Mouse (Mus musculus): Measurements from ENCODE around the gene Clec3b. TPM values are rescaled to one million over a fixed set of nuclear protein-coding genes. Genes with fewer than 3 reads are reported as not detected.

Clec3b gene
- 0.16 TPM in 1 of 2 replicates, not detected in the other for polyA plus RNA-seq (2016; fragmentation: Nextera tagmentation; extraction: Ambion mirVana)

- peaks cover 5% of the 10 kb centered on the region; the same call in 1 of the 2 replicates for H3K9me3 ChIP-seq
- 88% methylated on average over 5 of the region's 5 CpGs for whole genome bisulfite sequencing
- no peak for DNase-seq (ENCODE audit: low spot score)
- no peak within 1 kb of the TSS for H3K27ac ChIP-seq
- H3K4me1 ChIP-seq (replicated peaks), result no peaks in the 10 kb centered on the region
- peaks cover 5% of the 10 kb centered on the region; the same call in 1 of the 2 replicates for H3K36me3 ChIP-seq
- no peak within 1 kb of the TSS for H3K4me3 ChIP-seq
- H3K27me3 ChIP-seq (ENCODE audit: insufficient read depth, poor library complexity, severe bottlenecking), result no peaks in the 10 kb centered on the region
Measured at GRCm38 (mm10) chr9:123150241-123151020, at the start of gene Clec3b. Gene Clec3b (plus strand): TSS chr9:123150946.

DNA sequence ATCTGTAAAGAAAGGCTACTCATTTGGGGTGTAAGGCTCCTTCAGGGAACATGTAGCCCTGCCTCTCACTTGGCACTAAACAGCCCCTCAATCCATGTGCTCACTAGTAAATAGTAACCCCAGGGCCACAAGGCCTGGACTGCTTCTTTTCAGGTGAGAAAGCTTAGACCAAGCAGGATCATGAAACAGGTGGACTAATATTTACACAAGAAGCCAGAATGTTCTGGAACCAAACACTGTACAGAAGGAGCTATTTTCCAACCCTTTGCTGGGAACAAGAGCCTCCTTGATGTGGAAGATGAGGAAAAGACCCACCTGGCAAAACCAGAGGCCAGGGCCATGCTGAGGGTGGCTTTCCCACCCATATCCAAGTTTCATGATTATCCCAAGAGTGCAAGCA, 47.3 kb upstream of the Clec3b start:
- H3K27ac ChIP-seq, result no peak overlapping the region
- H3K4me3 ChIP-seq, result no peak overlapping the region
- no peaks in the 10 kb centered on the region for H3K9me3 ChIP-seq
- DNase-seq (ENCODE audit: low spot score), result no peak
- no peaks in the 10 kb centered on the region for H3K27me3 ChIP-seq (ENCODE audit: insufficient read depth, poor library complexity, severe bottlenecking)
- H3K4me1 ChIP-seq (replicated peaks), result no peaks in the 10 kb centered on the region
- H3K36me3 ChIP-seq, result peaks cover 69% of the 10 kb centered on the region

DNA sequence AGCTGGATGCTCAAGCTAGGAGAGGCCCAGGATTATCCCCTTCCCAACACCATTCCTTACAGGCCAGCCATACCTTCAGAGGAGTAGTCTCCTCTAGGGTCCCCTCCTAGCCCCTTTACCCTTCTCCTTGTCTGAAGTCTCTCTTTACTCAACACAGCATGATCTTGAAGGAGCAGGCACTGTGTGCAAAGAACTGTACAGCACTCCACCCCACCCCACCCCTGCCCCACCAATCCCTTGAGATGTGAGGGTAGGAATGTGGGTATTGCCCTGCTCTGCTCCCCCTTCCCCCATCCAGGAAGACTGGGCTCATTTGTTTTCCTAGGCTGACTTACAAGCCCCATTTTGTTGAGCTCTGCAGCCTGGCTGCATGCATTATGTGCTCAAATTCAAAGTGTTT, 46.4 kb upstream of the Clec3b start:
- Histone ChIP-seq H3K27ac (no peak overlapping the region), H3K4me1 (replicated peaks) (no peaks in the 10 kb centered on the region), H3K9me3 (no peaks in the 10 kb centered on the region), H3K36me3 (peaks cover 65% of the 10 kb centered on the region), H3K27me3 (ENCODE audit: insufficient read depth, poor library complexity, severe bottlenecking) (no peaks in the 10 kb centered on the region), H3K4me3 (no peak overlapping the region)
- no peak for DNase-seq (ENCODE audit: low spot score)

DNA sequence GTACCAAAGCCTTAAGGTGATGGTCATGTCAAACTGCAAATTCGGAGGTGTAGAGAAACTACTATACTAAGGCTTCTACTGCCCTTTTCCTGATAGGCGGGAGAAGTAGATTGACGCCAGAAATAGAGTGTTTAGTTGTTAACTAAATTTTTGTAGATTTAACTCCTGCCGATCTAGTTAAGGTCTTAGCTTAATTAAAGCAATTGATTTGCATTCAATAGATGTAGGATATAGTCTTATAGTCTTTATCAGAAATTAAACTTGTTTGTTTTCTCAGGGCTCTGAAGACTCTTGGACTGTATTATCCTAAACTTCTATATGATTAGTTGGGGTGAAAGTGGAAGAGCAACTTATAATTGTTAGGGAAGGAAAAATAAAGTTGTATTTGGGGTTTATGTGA, 43.6 kb upstream of the Clec3b start:
- peaks cover 10% of the 10 kb centered on the region for H3K4me1 ChIP-seq (replicated peaks)
- no peaks in the 10 kb centered on the region for H3K9me3 ChIP-seq
- no peak overlapping the region for H3K4me3 ChIP-seq
- no peak overlapping the region for H3K27ac ChIP-seq
- H3K36me3 ChIP-seq, result peaks cover 44% of the 10 kb centered on the region
- no peaks in the 10 kb centered on the region for H3K27me3 ChIP-seq (ENCODE audit: insufficient read depth, poor library complexity, severe bottlenecking)
- WGBS, result 92% methylated on average over 4 of the region's 4 CpGs
- DNase-seq (ENCODE audit: low spot score), result no peak

GRCm38 (mm10) chr9:123109188-123109587, 41.6 kb upstream of the Clec3b start:
- H3K27ac ChIP-seq, result no peak overlapping the region

DNA sequence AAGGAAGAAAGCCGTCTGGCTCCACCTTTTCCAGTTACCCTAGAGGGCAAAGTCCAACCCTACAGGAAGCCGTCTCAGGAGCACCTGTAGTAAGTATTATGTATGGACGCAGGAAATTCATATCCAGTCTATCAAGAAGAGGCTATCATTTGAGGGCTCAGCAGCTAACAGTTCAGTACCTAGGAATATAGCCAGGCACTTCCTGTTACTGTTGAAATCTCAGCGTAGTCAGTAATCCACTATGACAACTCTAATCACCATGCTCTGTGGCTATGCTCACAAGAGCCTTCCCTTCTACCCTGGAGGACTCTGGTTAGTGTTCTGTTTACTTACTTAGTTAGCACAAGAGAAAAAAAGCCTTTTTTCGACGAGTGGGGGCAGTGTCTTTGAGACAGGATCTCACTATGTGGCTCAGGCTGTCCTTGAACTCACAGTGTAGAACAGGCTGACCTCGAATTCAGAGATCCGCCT, 39.0 kb upstream of the Clec3b start:
- H3K27me3 ChIP-seq (ENCODE audit: insufficient read depth, poor library complexity, severe bottlenecking), result no peaks in the 10 kb centered on the region
- DNase-seq (ENCODE audit: low spot score), result no peak
- peak overlapping the region; percentile 96 for H3K4me3 ChIP-seq
- no peaks in the 10 kb centered on the region for H3K9me3 ChIP-seq
- H3K36me3 ChIP-seq, result peaks cover 33% of the 10 kb centered on the region
- H3K4me1 ChIP-seq (replicated peaks), result peaks cover 24% of the 10 kb centered on the region
- WGBS, result 69% methylated on average over 8 of the region's 8 CpGs
- peak overlapping the region; percentile 99 for H3K27ac ChIP-seq

More at GRCm38 (mm10) chr9:123109188-123109587, 41.6 kb upstream of the Clec3b start:
- 94% methylated on average over 7 of the region's 7 CpGs for WGBS
- peaks cover 34% of the 10 kb centered on the region for H3K36me3 ChIP-seq
- no peaks in the 10 kb centered on the region for H3K27me3 ChIP-seq (ENCODE audit: insufficient read depth, poor library complexity, severe bottlenecking)
- DNase-seq (ENCODE audit: low spot score), result no peak
- H3K9me3 ChIP-seq, result no peaks in the 10 kb centered on the region
- peaks cover 22% of the 10 kb centered on the region for H3K4me1 ChIP-seq (replicated peaks)
- H3K4me3 ChIP-seq, result no peak overlapping the region

DNA sequence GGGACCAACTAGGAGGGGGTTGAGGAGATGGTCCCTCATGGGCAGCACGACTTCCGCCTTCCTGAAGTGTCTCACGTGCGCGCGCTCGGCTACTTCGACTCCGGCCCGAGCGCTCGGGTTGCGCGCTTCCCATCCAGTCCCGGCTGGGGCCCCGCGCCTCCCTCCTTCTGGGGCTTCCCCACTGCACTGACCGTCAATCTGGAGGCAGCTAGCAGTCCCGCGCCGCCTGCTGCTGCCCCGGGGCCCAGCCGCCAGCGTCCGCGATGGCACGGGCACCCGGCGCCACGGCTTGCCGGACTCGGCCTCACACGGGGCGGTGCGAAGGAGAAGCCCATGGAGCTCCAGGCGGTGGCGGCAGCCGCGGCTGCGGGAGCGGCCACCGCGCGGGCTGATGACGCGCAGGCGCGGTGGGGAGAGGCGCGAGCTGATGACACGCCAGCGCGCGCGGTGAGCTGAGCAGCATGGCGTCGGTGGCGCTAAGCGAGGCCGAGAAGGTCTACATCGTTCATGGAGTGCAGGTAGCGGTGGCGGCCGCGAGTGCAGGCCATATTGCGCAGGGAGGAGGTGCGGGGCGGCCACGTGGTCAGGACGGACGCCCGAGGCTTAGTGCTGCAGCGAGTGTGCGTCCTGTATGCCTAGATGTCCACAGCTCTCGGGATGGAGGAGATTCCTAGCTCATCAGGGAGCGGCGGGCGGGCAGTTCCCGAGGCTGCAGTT, 37.8 kb upstream of the Clec3b start, which contains the start of the genes Zdhhc3 and Exosc7:
TSS of gene Zdhhc3 (minus strand) at position 401 of the 717 bp plus-strand sequence.
TSS of gene Exosc7 (plus strand) at position 411 of the 717 bp plus-strand sequence.
- Histone ChIP-seq H3K36me3 (peaks cover 36% of the 10 kb centered on the region), H3K4me1 (replicated peaks) (peaks cover 24% of the 10 kb centered on the region), H3K9me3 (no peaks in the 10 kb centered on the region), H3K27ac (peak within 1 kb of the TSS; percentile 99), H3K27me3 (ENCODE audit: insufficient read depth, poor library complexity, severe bottlenecking) (no peaks in the 10 kb centered on the region), H3K4me3 (peak within 1 kb of the TSS; percentile 96)
- DNase-seq (ENCODE audit: low spot score), result peak; percentile 90
- WGBS, result under 1% methylated on average over 79 of the region's 79 CpGs

GRCm38 (mm10) chr9:123113931-123114330, 36.8 kb upstream of the Clec3b start:
- Histone ChIP-seq H3K4me3 (peak overlapping the region; percentile 96), H3K4me1 (replicated peaks) (peaks cover 24% of the 10 kb centered on the region), H3K27me3 (ENCODE audit: insufficient read depth, poor library complexity, severe bottlenecking) (no peaks in the 10 kb centered on the region), H3K36me3 (peaks cover 39% of the 10 kb centered on the region), H3K9me3 (no peaks in the 10 kb centered on the region), H3K27ac (peak overlapping the region; percentile 99)
- WGBS, result 76% methylated on average over 6 of the region's 6 CpGs
- DNase-seq (ENCODE audit: low spot score), result no peak

DNA sequence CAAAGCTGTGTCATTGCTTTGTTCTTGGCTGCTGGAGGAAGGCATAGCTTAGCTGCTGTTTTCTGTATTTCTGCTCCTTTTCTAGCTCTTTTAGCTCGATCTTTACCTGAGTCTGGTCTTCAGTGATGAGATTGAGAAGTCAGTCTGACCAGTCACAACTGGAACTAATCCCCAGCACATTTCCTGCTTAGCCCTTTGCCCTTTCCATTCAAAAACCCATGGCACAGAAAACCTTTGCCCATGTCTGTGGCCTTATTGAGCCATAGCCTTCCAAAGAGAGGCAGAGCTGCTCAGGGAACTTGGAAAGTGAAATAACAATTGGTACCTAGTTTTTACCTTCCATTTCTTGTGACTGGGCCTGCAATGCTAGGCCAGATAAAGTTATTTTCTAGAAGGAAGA, 35.2 kb upstream of the Clec3b start:
- 93% methylated on average over 1 of the region's 1 CpGs for WGBS
- no peak overlapping the region for H3K4me3 ChIP-seq
- H3K36me3 ChIP-seq, result peaks cover 49% of the 10 kb centered on the region
- H3K27ac ChIP-seq, result no peak overlapping the region
- H3K27me3 ChIP-seq (ENCODE audit: insufficient read depth, poor library complexity, severe bottlenecking), result no peaks in the 10 kb centered on the region
- DNase-seq (ENCODE audit: low spot score), result no peak
- H3K9me3 ChIP-seq, result no peaks in the 10 kb centered on the region
- H3K4me1 ChIP-seq (replicated peaks), result peaks cover 24% of the 10 kb centered on the region

DNA sequence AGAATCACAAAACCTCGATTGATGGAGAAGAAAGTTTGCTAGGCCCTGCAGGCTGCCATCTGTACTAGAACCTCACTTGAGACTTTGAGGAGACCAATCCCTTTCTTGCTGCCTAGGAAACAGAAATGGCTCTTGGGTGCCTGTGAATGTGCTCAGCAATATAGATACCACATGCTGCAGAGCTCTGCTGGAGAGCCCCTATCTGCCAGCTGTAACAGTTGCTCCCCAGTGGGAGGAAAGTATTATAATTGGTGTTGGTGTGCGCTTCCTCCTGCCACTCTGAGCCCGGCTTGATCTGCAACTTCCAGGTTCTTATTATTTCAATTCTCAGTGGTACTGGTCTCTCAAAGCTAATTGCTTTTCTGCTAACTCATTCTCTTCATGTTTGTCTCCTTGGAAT, 27.7 kb upstream of the Clec3b start:
- no peak for DNase-seq (ENCODE audit: low spot score)
- Histone ChIP-seq H3K9me3 (no peaks in the 10 kb centered on the region), H3K27me3 (ENCODE audit: insufficient read depth, poor library complexity, severe bottlenecking) (no peaks in the 10 kb centered on the region), H3K4me1 (replicated peaks) (no peaks in the 10 kb centered on the region), H3K36me3 (peaks cover 93% of the 10 kb centered on the region), H3K4me3 (no peak overlapping the region), H3K27ac (no peak overlapping the region)
- 90% methylated on average over 3 of the region's 3 CpGs for WGBS

DNA sequence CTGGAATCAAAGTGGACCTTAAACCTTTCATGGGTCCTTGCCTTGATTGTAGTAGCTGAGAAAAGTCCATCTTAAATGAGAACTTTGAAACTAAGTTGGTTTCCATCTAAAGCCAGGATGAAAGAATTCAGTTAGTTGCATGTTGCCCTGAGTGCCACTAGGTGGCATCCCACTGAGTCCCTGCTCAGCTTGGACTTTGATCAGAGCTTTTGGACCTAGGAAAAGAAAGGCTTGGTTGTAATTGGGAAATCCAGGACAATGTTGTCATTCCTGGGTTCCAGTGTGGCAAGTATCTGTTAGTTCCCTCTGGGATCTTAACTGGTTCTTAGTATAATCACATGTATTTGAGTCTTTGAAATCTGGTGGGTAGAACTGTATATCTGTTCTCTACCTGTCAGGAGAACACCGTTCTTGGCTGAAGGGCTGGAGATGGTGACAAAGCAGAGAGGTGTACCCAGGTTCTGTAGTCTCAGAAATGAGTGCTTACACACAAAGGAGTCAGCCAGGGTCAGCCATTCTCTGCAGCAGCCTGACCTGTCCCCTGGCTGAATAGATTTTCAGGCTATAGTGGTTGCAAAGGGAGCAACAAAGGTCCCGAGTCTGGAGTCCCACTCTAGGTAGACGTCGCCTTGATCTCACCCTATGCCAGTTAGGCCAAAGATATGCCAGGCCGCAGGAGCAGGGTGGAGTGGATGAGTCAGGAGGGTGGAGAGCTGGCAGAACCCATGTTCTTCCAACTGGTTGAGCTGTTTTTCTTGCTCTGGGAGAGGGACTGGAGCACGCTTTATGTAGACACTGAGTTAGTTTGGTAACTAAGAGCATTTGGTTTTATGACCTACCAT, 27.0 kb upstream of the Clec3b start:
- Histone ChIP-seq H3K9me3 (no peaks in the 10 kb centered on the region), H3K27ac (no peak overlapping the region), H3K4me3 (no peak overlapping the region), H3K4me1 (replicated peaks) (no peaks in the 10 kb centered on the region), H3K36me3 (peaks cover 93% of the 10 kb centered on the region), H3K27me3 (ENCODE audit: insufficient read depth, poor library complexity, severe bottlenecking) (no peaks in the 10 kb centered on the region)
- WGBS, result 95% methylated on average over 6 of the region's 6 CpGs
- no peak for DNase-seq (ENCODE audit: low spot score)

GRCm38 (mm10) chr9:123124413-123124981, 26.2 kb upstream of the Clec3b start:
- Histone ChIP-seq H3K36me3 (peaks cover 93% of the 10 kb centered on the region), H3K27ac (no peak overlapping the region), H3K27me3 (ENCODE audit: insufficient read depth, poor library complexity, severe bottlenecking) (no peaks in the 10 kb centered on the region), H3K9me3 (no peaks in the 10 kb centered on the region), H3K4me3 (no peak overlapping the region), H3K4me1 (replicated peaks) (no peaks in the 10 kb centered on the region)
- WGBS, result 92% methylated on average over 2 of the region's 2 CpGs
- no peak for DNase-seq (ENCODE audit: low spot score)
